Mouse (Mus musculus): ENCODE measurements at regions not wholly inside any gene's neighbourhood (a gene's known extent, or its start where the extent isn't known, plus 50 kb on each side); places are given as distances from the start of the nearest gene placed in this dataset.

DNA sequence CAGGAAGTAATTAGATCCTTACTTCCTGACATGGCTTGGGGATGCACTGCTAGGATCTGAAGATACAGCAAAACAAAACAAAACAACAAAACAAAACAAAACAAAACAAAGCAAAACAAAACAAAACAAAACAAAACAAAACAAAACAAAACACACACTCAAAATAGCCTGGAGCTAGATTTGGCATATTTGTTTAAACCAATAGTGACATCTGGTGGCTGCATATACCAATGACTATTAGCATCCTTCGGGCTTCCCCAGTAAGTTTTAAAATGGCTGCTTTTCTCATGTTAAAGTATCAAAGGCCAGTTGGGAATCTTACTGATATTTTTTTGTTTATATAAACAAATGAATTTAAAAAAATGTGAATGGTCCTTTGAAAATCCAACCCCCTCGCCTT is 52.9 kb upstream of the Ica1 start:
- Histone ChIP-seq H3K27me3 (ENCODE audit: control insufficient read depth, insufficient read depth, low read length) (no peaks in the 10 kb centered on the region), H3K9me3 (ENCODE audit: control insufficient read depth, low read length) (no peaks in the 10 kb centered on the region), H3K27ac (ENCODE audit: low read depth, low read length) (no peak overlapping the region), H3K4me1 (ENCODE audit: control insufficient read depth, insufficient read depth, low read length) (no peaks in the 10 kb centered on the region), H3K4me3 (ENCODE audit: low read depth, low read length) (no peak overlapping the region), H3K4me2 (no peak overlapping the region), H3K36me3 (ENCODE audit: control insufficient read depth, insufficient read depth, low read length) (no peaks in the 10 kb centered on the region), H3K9ac (ENCODE audit: low read length) (no peak overlapping the region)
- ATAC-seq (ENCODE audit: low FRiP score) (peak; percentile 54; the same call in 1 of the 2 replicates), DNase-seq (ENCODE audit: low spot score, missing footprints) (peak; percentile 88)
- 53% methylated on average over 2 of the region's 2 CpGs for WGBS

- H3K4me3 ChIP-seq (ENCODE audit: low read depth, low read length), result no peak overlapping the region
- DNase-seq (ENCODE audit: low spot score, missing footprints) (no peak), ATAC-seq (ENCODE audit: low FRiP score) (no peak)
- no peaks in the 10 kb centered on the region for H3K27me3 ChIP-seq (ENCODE audit: control insufficient read depth, insufficient read depth, low read length)
- H3K9me3 ChIP-seq (ENCODE audit: control insufficient read depth, low read length), result no peaks in the 10 kb centered on the region
- no peak overlapping the region for H3K9ac ChIP-seq (ENCODE audit: low read length)
- no peaks in the 10 kb centered on the region for H3K36me3 ChIP-seq (ENCODE audit: control insufficient read depth, insufficient read depth, low read length)
- WGBS, result 93% methylated on average over 1 of the region's 1 CpGs
- no peaks in the 10 kb centered on the region for H3K4me1 ChIP-seq (ENCODE audit: control insufficient read depth, insufficient read depth, low read length)
- H3K4me2 ChIP-seq, result no peak overlapping the region
- H3K27ac ChIP-seq (ENCODE audit: low read depth, low read length), result no peak overlapping the region
These were observed 54.6 kb upstream of the Ica1 start for GRCm38 (mm10) chr6:8832924-8833323.

DNA sequence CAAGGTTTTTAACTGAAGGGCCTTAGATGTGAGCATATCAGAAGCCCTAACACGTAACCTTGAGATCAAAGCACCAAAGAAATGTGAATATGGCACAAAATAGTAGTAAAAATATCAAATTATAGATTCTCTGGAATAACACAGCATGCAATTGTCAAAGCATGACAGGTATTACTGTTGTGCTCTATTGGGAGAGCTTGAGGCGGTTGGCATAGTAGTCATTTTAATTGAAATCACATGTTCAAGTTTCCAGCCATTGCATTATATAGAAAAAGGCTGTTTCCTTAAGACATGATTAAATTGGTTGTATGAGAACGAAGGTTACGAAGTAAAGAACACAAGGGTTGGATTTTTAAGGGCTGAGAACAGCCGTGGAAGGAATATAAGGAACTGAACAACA is 75.4 kb upstream of the Ica1 start:
- no peak overlapping the region for H3K9ac ChIP-seq (ENCODE audit: low read length)
- H3K4me2 ChIP-seq, result no peak overlapping the region
- no peaks in the 10 kb centered on the region for H3K9me3 ChIP-seq (ENCODE audit: control insufficient read depth, low read length)
- H3K27ac ChIP-seq (ENCODE audit: low read depth, low read length), result no peak overlapping the region
- no peak overlapping the region for H3K4me3 ChIP-seq (ENCODE audit: low read depth, low read length)
- no peaks in the 10 kb centered on the region for H3K27me3 ChIP-seq (ENCODE audit: control insufficient read depth, insufficient read depth, low read length)
- 89% methylated on average over 5 of the region's 5 CpGs for WGBS
- H3K36me3 ChIP-seq (ENCODE audit: control insufficient read depth, insufficient read depth, low read length), result no peaks in the 10 kb centered on the region
- no peak for DNase-seq (ENCODE audit: low spot score, missing footprints)
- ATAC-seq (ENCODE audit: low FRiP score), result no peak
- no peaks in the 10 kb centered on the region for H3K4me1 ChIP-seq (ENCODE audit: control insufficient read depth, insufficient read depth, low read length)

- Histone ChIP-seq H3K36me3 (ENCODE audit: control insufficient read depth, insufficient read depth, low read length) (no peaks in the 10 kb centered on the region), H3K9me3 (ENCODE audit: control insufficient read depth, low read length) (no peaks in the 10 kb centered on the region), H3K4me1 (ENCODE audit: control insufficient read depth, insufficient read depth, low read length) (no peaks in the 10 kb centered on the region), H3K9ac (ENCODE audit: low read length) (no peak overlapping the region), H3K27me3 (ENCODE audit: control insufficient read depth, insufficient read depth, low read length) (no peaks in the 10 kb centered on the region), H3K27ac (ENCODE audit: low read depth, low read length) (no peak overlapping the region), H3K4me3 (ENCODE audit: low read depth, low read length) (no peak overlapping the region), H3K4me2 (no peak overlapping the region)
- DNase-seq (ENCODE audit: low spot score, missing footprints) (no peak), ATAC-seq (ENCODE audit: low FRiP score) (no peak)
- 87% methylated on average over 2 of the region's 2 CpGs for WGBS
These were observed 82.3 kb upstream of the Ica1 start for GRCm38 (mm10) chr6:8860581-8860980.

DNA sequence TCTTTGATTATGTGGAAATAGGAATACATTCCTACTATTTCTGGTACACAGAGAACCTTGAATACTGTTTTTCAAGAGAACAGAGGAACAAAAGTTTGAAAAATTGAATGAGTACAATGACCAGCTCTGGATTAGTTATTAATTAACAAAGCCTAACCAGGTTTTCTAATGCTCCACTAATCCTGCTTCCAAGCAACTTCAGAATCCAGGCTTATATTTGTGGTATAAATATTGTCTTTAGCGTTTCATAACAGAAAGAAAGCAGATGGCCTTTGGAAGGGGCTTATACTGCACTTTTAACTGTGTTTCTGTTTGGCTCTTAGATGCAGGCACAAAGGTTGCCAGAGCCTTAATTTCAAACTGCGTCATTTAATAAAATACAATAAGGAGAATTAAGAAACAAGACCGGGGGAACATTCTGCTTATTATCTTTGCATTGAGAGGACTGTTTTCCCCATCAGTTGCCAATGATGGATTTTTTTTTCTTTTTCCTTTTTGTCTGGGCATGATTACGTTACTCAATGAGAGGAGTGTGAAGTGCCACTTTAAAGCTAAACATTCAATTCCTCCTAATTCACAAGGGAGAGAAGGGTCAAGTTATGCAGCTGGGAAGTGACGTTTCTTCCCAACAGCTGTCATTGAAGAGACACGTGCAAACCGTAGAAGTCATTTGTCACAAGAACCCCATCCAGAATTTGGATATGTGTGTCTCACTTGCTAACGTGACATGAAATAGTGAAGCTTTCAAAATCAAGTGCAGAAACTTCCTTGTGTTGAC is 84.2 kb upstream of the Nxph1 start:
- 69% methylated on average over 8 of the region's 8 CpGs for WGBS
- no peak for DNase-seq (ENCODE audit: low spot score, missing footprints)
- H3K4me1 ChIP-seq (ENCODE audit: control insufficient read depth, insufficient read depth, low read length), result no peaks in the 10 kb centered on the region
- H3K27me3 ChIP-seq (ENCODE audit: control insufficient read depth, insufficient read depth, low read length), result no peaks in the 10 kb centered on the region
- H3K36me3 ChIP-seq (ENCODE audit: control insufficient read depth, insufficient read depth, low read length), result no peaks in the 10 kb centered on the region
- H3K4me2 ChIP-seq, result no peak overlapping the region
- H3K9ac ChIP-seq (ENCODE audit: low read length), result no peak overlapping the region
- H3K4me3 ChIP-seq (ENCODE audit: low read depth, low read length), result no peak overlapping the region
- H3K27ac ChIP-seq (ENCODE audit: low read depth, low read length), result no peak overlapping the region
- no peak for ATAC-seq (ENCODE audit: low FRiP score)
- H3K9me3 ChIP-seq (ENCODE audit: control insufficient read depth, low read length), result no peaks in the 10 kb centered on the region

DNA sequence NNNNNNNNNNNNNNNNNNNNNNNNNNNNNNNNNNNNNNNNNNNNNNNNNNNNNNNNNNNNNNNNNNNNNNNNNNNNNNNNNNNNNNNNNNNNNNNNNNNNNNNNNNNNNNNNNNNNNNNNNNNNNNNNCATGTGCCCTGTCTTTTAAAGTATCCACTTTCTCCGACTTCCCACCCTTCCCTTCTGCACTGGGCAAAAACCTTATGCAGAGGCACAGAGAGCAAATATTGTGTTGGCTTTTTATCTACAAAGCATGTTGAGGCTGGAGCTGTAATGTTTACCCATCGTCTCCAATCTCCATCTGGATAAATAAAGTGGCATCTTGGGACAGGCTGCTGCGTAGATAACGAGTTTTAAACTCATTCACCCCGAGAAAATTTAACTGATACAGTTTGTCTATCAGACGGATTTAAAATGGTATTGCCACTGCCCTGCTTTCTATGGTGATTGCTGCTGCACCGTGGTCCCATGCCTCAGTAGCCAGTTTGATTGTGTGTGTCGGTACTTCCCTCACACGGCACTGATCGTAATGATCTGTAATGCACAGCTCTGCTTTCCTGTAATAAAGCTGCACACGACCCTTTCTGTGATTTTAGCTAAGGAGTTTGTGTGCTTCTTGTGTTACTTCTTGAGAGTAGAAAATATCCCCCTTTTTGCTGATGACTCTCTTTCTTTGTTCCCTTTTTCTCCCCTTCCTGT is 70.7 kb upstream of the Nxph1 start:
- DNase-seq (ENCODE audit: low spot score, missing footprints) (peak; percentile 83), ATAC-seq (ENCODE audit: low FRiP score) (peak; percentile 85)
- H3K4me1 ChIP-seq (ENCODE audit: control insufficient read depth, insufficient read depth, low read length), result 0 out of 2 replicates have a peak, but pooled peaks cover 3% of the 10 kb centered on the region
- 66% methylated on average over 11 of the region's 11 CpGs for WGBS
- no peak overlapping the region for H3K4me2 ChIP-seq
- H3K27ac ChIP-seq (ENCODE audit: low read depth, low read length), result no peak overlapping the region
- no peak overlapping the region for H3K4me3 ChIP-seq (ENCODE audit: low read depth, low read length)
- no peak overlapping the region for H3K9ac ChIP-seq (ENCODE audit: low read length)
- no peaks in the 10 kb centered on the region for H3K36me3 ChIP-seq (ENCODE audit: control insufficient read depth, insufficient read depth, low read length)
- H3K27me3 ChIP-seq (ENCODE audit: control insufficient read depth, insufficient read depth, low read length), result no peaks in the 10 kb centered on the region
- H3K9me3 ChIP-seq (ENCODE audit: control insufficient read depth, low read length), result no peaks in the 10 kb centered on the region

DNA sequence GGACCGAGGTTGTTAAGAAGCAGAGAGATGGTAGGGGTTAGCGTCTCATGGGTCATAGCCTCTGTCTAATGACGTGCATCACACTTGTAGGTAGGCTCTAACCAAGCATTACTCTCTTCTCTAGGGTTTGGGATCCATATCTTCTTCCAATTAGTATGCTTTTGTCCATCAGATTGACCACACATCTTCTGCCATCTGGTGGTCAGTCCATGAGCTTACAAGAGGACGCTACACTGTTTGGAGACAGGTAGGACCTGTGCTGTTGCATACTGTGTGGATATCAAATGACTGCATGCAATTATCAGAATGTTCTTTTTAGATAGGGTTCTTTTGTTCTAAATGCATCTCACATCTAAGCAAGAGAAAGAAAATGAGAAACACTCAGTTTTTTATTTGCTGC is 54.6 kb upstream of the Nxph1 start:
- 84% methylated on average over 4 of the region's 4 CpGs for WGBS
- Histone ChIP-seq H3K9ac (ENCODE audit: low read length) (no peak overlapping the region), H3K36me3 (ENCODE audit: control insufficient read depth, insufficient read depth, low read length) (no peaks in the 10 kb centered on the region), H3K4me2 (no peak overlapping the region), H3K27ac (ENCODE audit: low read depth, low read length) (no peak overlapping the region), H3K4me3 (ENCODE audit: low read depth, low read length) (no peak overlapping the region), H3K4me1 (ENCODE audit: control insufficient read depth, insufficient read depth, low read length) (peaks cover 5% of the 10 kb centered on the region; the same call in 1 of the 2 replicates), H3K27me3 (ENCODE audit: control insufficient read depth, insufficient read depth, low read length) (no peaks in the 10 kb centered on the region), H3K9me3 (ENCODE audit: control insufficient read depth, low read length) (no peaks in the 10 kb centered on the region)
- ATAC-seq (ENCODE audit: low FRiP score) (no peak), DNase-seq (ENCODE audit: low spot score, missing footprints) (peak; percentile 69)

GRCm38 (mm10) chr6:8896097-8896496 is 52.1 kb upstream of the Nxph1 start:
- ATAC-seq (ENCODE audit: low FRiP score) (no peak), DNase-seq (ENCODE audit: low spot score, missing footprints) (no peak)
- Histone ChIP-seq H3K36me3 (ENCODE audit: control insufficient read depth, insufficient read depth, low read length) (no peaks in the 10 kb centered on the region), H3K9me3 (ENCODE audit: control insufficient read depth, low read length) (no peaks in the 10 kb centered on the region), H3K4me3 (ENCODE audit: low read depth, low read length) (no peak overlapping the region), H3K4me1 (ENCODE audit: control insufficient read depth, insufficient read depth, low read length) (peaks cover 5% of the 10 kb centered on the region; the same call in 1 of the 2 replicates), H3K9ac (ENCODE audit: low read length) (no peak overlapping the region), H3K27ac (ENCODE audit: low read depth, low read length) (no peak overlapping the region), H3K27me3 (ENCODE audit: control insufficient read depth, insufficient read depth, low read length) (no peaks in the 10 kb centered on the region), H3K4me2 (no peak overlapping the region)
- 86% methylated on average over 4 of the region's 4 CpGs for WGBS

- peak; percentile 83 for DNase-seq (ENCODE audit: low spot score, missing footprints)
- H3K27ac ChIP-seq (ENCODE audit: low read depth, low read length), result peak overlapping the region; percentile 26
These were observed 51.4 kb upstream of the Nxph1 start for GRCm38 (mm10) chr6:8896822-8897221.

More at GRCm38 (mm10) chr6:8896822-8897221, 51.4 kb upstream of the Nxph1 start:
- H3K4me3 ChIP-seq (ENCODE audit: low read depth, low read length), result no peak overlapping the region
- ATAC-seq (ENCODE audit: low FRiP score), result peak; percentile 60; the same call in 1 of the 2 replicates
- 30% methylated on average over 5 of the region's 5 CpGs for WGBS
- H3K4me2 ChIP-seq, result no peak overlapping the region
- H3K36me3 ChIP-seq (ENCODE audit: control insufficient read depth, insufficient read depth, low read length), result no peaks in the 10 kb centered on the region
- H3K4me1 ChIP-seq (ENCODE audit: control insufficient read depth, insufficient read depth, low read length), result peaks cover 5% of the 10 kb centered on the region; the same call in 1 of the 2 replicates
- H3K9me3 ChIP-seq (ENCODE audit: control insufficient read depth, low read length), result no peaks in the 10 kb centered on the region
- no peak overlapping the region for H3K9ac ChIP-seq (ENCODE audit: low read length)
- no peaks in the 10 kb centered on the region for H3K27me3 ChIP-seq (ENCODE audit: control insufficient read depth, insufficient read depth, low read length)
